Mouse (Mus musculus): ENCODE data around the gene Fgd2.
"Not testable (repeated sequence)": the region's sequence is repeated elsewhere in the genome, so short reads cannot be mapped to it uniquely, and the experiment has no call there.

Gene Fgd2

GRCm38 (mm10) chr17:29360761-29361221 lies at the start of gene Fgd2:
TSS of gene Fgd2 (plus strand) at chr17:29360914.
- no peak for DNase-seq

DNA sequence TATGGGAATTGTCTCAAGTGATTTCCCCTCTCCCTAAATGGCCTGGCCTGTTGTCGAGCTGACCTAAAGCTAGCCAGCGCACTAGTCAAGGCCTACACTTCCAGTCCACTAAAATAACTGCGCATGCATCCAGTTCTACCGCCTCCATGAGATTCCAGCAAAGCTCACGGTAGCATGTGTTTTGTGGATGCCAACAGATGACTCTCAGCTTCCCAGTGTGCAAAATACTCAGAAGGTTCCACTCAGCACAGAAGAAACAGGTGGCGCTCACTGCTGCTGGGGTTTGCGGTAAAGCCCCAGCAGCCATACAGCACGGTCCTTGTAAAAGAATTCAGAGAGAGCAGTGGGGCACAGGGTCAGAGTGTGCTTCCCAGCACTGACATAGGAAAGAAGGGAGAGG lies 49.1 kb upstream of the Fgd2 start:
- DNase-seq, result no peak

GRCm38 (mm10) chr17:29312082-29312481 lies 48.6 kb upstream of the Fgd2 start:
- DNase-seq, result no peak

DNA sequence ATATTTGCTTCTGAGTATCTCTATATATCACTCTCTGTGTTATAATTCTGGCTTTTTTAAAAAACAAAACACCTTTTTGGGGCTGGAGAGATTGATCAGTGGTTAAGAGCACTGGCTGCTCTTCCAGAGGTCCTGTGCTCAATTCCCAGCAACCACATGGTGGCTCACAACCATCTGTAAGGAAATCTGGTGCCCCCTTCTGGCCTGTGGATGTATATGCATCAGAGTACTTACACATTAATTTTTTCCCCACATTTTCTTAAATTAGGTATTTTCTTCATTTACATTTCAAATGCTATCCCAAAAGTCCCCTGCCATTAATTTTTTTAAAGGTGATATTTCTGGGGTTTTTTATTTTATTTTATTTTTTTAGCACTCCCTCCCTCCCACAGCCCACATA lies 47.4 kb upstream of the Fgd2 start:
- DNase-seq, result no peak

DNA sequence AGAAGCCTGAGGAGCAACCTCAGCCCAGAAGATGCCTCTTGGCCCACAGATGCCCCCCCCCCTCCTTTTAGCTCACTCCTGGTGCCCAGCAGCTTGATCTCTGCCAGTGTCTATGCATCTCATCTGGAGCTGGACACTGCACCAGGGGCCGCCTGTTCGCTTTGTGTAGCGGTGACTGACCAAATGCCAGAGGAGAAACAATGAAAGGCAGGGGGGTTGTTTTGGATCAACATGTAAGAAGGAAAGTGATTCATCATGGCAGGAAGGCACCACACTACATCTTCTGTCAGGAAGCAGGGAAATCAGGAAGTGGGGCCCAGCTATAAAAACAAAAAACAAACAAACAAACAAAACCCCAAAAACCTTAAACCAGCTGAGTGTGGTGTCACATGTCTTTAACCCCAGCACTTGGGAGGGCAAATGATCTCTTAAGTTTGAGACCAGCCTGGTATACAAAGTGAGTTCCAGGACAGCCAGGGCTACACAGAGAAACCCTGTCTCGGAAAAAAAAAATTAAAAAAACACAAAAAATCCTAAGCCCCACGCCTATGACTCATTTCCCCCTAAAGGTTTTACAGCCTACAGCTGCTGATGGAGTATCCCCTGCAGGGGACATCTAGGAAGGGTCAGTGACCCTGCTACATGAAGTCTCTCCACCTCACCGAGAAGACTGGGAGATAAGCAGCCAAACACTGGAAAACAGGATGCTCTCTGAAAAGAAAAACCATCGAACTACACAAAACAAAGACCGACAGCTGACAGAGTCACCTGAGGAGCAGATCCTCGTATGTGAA lies 44.8 kb upstream of the Fgd2 start:
- DNase-seq, result no peak

GRCm38 (mm10) chr17:29316891-29317290 lies 43.8 kb upstream of the Fgd2 start:
- DNase-seq, result no peak

GRCm38 (mm10) chr17:29317380-29317779 lies 43.3 kb upstream of the Fgd2 start, which contains the start of gene Pi16:
TSS of gene Pi16 (plus strand) at chr17:29317680.
- DNase-seq, result not testable (repeated sequence)

DNA sequence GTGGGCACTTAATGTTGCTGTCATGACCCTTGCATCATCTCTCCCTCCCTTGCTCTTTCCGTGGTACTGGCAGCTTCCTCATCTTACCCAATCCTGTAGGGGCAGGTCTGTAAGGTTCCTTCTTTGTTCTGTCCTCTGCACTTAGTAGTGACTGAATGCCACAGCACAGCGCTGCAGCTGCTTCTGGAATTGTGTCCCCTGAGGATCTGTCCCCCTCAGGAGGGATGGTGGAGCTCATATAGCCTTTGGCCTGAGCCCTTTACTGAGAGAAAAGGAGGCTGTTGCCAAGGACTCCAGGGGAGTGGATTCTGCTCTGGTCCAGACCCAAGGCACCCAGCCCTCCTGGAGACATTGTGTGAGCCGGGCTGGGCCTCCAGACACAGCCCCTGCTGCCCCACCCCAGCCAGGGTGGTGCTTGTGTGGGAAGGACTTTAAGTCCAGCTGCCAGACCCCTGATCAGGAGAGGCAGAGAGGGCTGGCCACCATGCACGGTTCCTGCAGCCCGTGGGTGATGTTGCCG lies 41.9 kb upstream of the Fgd2 start:
- no peak for DNase-seq

- DNase-seq, result no peak
Observed at GRCm38 (mm10) chr17:29319476-29319875, 41.2 kb upstream of the Fgd2 start.

DNA sequence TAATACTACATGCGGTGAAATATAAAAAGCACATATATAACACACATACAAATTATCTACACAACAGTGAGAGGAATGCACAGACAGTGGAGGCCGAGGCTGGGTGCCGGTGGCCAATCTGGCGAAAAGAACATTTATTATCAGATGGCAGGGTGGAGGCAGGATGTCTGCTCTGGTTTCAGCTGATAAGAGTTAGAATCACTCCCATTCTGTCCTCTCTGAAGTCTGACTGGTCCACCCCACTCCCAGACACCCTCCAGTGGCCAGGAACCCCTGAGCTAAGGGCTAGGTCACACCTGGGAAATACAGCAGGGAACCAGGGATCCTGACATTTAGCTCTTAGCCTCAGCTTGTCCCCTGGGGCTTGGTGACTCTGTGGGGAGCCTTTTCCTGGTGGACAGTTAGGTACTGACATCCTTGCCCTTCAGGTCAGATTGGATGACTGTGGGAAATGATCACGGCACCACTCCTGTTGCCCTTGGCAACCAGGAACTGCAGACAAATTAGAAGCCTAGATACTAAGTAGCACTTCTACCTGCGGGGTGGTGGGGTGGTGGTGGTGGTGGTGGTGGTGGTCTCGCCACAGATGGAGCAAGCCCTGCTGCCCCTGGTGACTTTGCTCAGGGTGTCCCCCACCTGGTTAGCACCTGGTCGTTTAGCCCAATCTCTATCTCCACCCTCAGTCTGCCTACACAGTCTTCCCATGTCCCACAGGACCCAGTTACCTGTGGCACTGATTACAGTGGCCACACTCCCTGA lies 40.7 kb upstream of the Fgd2 start:
- no peak for DNase-seq

- DNase-seq, result no peak
Observed at GRCm38 (mm10) chr17:29321765-29322602, 38.7 kb upstream of the Fgd2 start.

- no peak for DNase-seq
Observed at GRCm38 (mm10) chr17:29322603-29322962, 38.1 kb upstream of the Fgd2 start.

GRCm38 (mm10) chr17:29323625-29324024 lies 37.1 kb upstream of the Fgd2 start:
- no peak for DNase-seq

- no peak for DNase-seq
Observed at GRCm38 (mm10) chr17:29325831-29326230, 34.9 kb upstream of the Fgd2 start.

DNA sequence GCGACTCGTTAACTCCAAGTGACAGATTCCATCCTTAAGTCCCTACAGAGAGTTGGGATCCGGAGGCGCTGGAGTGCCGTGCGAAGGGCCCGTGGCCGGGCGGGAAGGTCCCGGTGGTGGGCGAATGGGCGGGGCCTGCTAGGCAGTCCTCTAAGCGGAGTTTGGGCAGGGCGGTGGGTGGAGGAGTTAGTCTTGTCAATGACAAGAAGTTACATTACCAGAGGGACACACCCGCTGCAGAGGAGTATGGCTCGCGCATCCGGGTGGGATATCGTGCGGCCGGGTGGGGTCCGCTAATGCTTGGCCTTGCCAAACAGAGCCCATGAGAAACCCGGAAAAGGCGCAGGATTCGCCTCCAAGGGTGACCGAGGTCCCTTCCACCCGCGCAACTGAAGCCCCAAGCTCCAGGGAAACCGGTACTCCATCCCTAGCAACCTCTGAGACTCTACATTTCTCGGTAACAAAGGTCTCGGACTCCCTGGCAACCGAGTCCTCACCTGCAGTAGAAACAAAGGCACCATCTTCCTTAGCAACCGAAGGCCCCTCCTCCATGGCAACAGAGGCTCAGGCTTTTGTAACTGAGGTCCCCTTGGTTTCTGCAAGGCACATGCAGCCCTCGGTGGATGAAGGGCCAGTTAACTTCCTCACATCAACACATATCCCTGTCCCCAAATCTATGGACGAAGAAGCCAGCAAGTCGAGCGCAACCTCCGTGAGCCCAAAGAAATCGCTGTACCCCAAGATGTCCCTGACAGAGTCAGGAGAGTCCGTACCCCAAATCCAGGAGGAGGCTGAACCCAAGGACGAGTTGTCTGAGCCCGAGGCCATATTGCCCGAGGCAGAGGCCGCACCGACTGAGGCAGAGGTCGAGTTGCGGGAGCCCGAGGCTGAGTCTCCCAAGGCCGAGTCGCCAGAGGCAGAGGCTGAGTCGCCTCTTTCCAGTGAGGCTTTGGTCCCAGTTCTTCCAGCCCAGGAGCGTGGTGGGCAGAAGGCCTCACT lies 33.9 kb upstream of the Fgd2 start:
- peak; percentile 45 for DNase-seq

GRCm38 (mm10) chr17:29327691-29328090 lies 33.0 kb upstream of the Fgd2 start:
- no peak for DNase-seq

- DNase-seq, result no peak
Observed at GRCm38 (mm10) chr17:29330221-29330620, 30.5 kb upstream of the Fgd2 start.

DNA sequence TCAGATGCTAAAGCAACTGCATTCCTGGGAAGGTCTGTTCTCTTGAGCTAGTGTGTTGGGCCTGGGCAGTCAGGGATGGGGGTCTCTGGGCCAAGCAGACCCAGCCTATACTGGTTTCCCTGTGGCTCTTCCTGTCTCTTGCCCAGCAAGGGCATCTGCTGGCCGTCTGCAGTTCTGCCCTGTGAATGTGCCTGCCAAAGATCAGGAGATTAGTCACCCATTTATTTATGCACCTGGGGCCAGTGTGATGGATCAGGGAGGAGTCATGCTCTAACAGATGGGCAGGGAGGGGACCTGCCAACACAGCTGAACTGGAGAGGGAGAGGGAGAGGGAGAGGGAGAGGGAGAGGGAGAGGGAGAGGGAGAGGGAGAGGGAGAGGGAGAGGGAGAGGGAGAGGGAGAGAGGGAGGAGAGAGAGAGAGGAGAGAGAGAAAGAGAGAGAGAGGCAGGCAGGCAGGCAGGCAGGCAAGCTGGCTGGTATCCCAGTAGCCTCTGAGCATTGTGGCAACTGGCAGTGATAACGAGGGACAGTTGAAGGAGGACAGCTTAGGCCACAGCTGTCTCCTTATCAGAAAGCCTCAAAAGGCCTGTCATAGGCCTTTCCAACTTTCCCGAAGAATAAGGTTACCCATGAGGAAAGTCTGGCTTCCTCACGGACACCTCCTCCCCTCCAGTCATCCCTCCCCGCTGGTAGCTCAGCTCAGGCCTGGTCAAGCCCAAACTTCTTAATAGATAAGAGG lies 29.9 kb upstream of the Fgd2 start:
- DNase-seq, result no peak

- DNase-seq, result no peak
Observed at GRCm38 (mm10) chr17:29332186-29332685, 28.5 kb upstream of the Fgd2 start.

GRCm38 (mm10) chr17:29336266-29336990 lies 24.3 kb upstream of the Fgd2 start:
- no peak for DNase-seq

Measured in right cerebral cortex, postnatal 4 days (tissue).